Mouse (Mus musculus): ENCODE results near the gene Faah. TPM values are rescaled to one million over a fixed set of nuclear protein-coding genes. Genes with fewer than 3 reads are reported as not detected.
A peak's percentile ranks its signal among the peaks of the same experiment; 100 is the strongest.

The Faah gene
- polyA plus RNA-seq (2015; fragmentation: Nextera tagmentation; extraction: Ambion mirVana), result 26.3 and 26.7 TPM in 2 replicates

- H3K36me3 ChIP-seq (replicated peaks), result no peaks in the 10 kb centered on the region
- peak within 1 kb of the TSS; percentile 68 for H3K4me3 ChIP-seq
- H3K27me3 ChIP-seq (replicated peaks), result peaks cover 36% of the 10 kb centered on the region
- no peaks in the 10 kb centered on the region for H3K9me3 ChIP-seq
- ATAC-seq (replicated peaks), result peak; percentile 13
- peak within 1 kb of the TSS; percentile 79 for H3K27ac ChIP-seq
- H3K4me1 ChIP-seq, result peaks cover 4% of the 10 kb centered on the region; the same call in 1 of the 2 replicates
- H3K4me2 ChIP-seq, result peak within 1 kb of the TSS; percentile 92
- H3K9ac ChIP-seq, result peak within 1 kb of the TSS; percentile 79
- WGBS, result 9% methylated on average over 18 of the region's 18 CpGs
These were observed at the start of gene Faah for GRCm38 (mm10) chr4:116017902-116018746. TSS of gene Faah (minus strand) at chr4:116017926.

DNA sequence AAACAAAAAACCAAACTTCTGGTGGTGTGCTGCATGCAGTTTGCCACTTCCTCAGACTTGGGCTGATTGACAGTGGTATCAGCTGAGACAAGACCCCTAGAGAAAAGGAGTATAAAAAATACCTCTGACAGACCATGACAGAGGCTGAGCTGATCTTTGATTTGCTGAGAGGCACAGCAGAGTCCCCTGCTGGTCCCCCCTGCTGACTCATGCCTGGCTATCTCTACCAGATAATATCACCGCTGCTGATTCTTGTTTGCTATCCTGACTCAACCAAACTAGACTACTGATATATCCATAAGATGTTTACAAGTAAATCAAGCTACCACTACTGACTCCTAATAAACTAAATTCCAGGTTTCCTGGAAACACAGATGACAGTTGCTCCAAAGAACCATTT, 46.1 kb upstream of the Faah start:
- H3K9ac ChIP-seq, result no peak overlapping the region
- H3K4me2 ChIP-seq, result no peak overlapping the region
- H3K4me3 ChIP-seq, result no peak overlapping the region
- no peaks in the 10 kb centered on the region for H3K27me3 ChIP-seq (replicated peaks)
- H3K9me3 ChIP-seq, result no peaks in the 10 kb centered on the region
- H3K27ac ChIP-seq, result no peak overlapping the region
- H3K4me1 ChIP-seq, result no peaks in the 10 kb centered on the region
- 34% methylated on average over 1 of the region's 1 CpGs for WGBS
- no peak for ATAC-seq (replicated peaks)
- peaks cover 9% of the 10 kb centered on the region for H3K36me3 ChIP-seq (replicated peaks)

GRCm38 (mm10) chr4:116059012-116059726, 41.4 kb upstream of the Faah start:
- Histone ChIP-seq H3K9me3 (no peaks in the 10 kb centered on the region), H3K9ac (no peak overlapping the region), H3K4me2 (no peak overlapping the region), H3K36me3 (replicated peaks) (no peaks in the 10 kb centered on the region), H3K4me1 (peaks cover 4% of the 10 kb centered on the region; the same call in 1 of the 2 replicates), H3K27ac (no peak overlapping the region), H3K27me3 (replicated peaks) (no peaks in the 10 kb centered on the region), H3K4me3 (no peak overlapping the region)
- ATAC-seq (replicated peaks), result no peak
- WGBS, result 82% methylated on average over 5 of the region's 5 CpGs

DNA sequence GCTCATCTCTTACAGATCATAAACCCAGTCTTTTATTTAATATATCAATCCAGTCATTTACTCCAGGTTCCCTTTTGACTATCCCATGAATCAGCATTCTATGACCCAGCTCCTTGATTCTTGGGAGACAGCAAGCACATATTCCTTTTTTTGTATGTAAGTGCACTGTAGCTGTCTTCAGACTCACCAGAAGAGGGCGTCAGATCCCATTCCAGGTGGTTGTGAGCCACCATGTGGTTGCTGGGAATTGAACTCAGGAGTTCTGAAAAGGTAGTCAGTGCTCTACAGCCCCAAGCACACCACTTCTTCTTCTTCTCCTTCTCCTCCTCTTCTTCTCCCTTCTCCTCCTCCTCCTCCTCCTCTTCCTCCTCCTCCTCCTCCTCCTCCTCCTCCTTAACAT, 39.8 kb upstream of the Faah start:
- no peak for ATAC-seq (replicated peaks)

DNA sequence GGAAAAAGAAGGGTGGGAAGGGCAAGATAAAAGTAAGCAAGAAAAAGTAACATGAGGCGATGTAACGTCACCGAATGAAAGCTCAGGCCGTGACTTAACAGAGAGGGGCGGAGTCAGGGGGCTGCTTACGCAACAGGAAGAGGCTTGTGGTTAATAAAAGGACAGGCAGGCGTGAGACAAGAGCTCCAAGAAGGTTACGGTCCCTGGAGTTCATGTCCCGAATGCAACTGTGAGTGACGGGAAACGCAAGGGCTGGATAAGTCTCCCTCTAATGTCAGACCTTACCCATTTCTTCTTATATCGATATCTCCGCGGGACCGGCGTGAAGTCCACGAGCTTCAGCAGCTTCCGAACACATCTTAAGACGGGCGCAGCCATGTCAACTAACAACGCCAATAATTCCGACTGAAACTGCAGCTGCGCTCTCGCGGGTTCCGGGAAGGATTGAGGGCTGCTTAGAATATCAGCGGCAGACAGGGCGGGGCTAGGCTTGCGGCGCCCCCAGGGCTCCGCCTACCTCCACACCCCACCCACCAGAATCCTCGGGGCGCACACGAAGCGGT, 35.8 kb upstream of the Faah start, which contains the start of gene Nsun4:
Gene Nsun4 (minus strand): TSS at position 478 of the 563 bp plus-strand sequence.
- H3K9ac ChIP-seq, result peak within 1 kb of the TSS; percentile 54
- H3K4me3 ChIP-seq, result peak within 1 kb of the TSS; percentile 67
- H3K36me3 ChIP-seq (replicated peaks), result no peaks in the 10 kb centered on the region
- H3K27me3 ChIP-seq (replicated peaks), result no peaks in the 10 kb centered on the region
- peak within 1 kb of the TSS; percentile 65 for H3K4me2 ChIP-seq
- no peaks in the 10 kb centered on the region for H3K9me3 ChIP-seq
- peaks cover 17% of the 10 kb centered on the region; the same call in 1 of the 2 replicates for H3K4me1 ChIP-seq
- peak; percentile 95 for ATAC-seq (replicated peaks)
- under 1% methylated on average over 35 of the region's 35 CpGs for WGBS
- H3K27ac ChIP-seq, result peak within 1 kb of the TSS; percentile 85

More for the DNA sequence above, 39.8 kb upstream of the Faah start:
- no peaks in the 10 kb centered on the region for H3K27me3 ChIP-seq (replicated peaks)
- peaks cover 13% of the 10 kb centered on the region; the same call in 1 of the 2 replicates for H3K4me1 ChIP-seq
- WGBS, result 0% methylated on average over 1 of the region's 1 CpGs
- H3K4me3 ChIP-seq, result no peak overlapping the region
- H3K27ac ChIP-seq, result no peak overlapping the region
- H3K9ac ChIP-seq, result no peak overlapping the region
- no peak overlapping the region for H3K4me2 ChIP-seq
- H3K36me3 ChIP-seq (replicated peaks), result no peaks in the 10 kb centered on the region
- H3K9me3 ChIP-seq, result no peaks in the 10 kb centered on the region

DNA sequence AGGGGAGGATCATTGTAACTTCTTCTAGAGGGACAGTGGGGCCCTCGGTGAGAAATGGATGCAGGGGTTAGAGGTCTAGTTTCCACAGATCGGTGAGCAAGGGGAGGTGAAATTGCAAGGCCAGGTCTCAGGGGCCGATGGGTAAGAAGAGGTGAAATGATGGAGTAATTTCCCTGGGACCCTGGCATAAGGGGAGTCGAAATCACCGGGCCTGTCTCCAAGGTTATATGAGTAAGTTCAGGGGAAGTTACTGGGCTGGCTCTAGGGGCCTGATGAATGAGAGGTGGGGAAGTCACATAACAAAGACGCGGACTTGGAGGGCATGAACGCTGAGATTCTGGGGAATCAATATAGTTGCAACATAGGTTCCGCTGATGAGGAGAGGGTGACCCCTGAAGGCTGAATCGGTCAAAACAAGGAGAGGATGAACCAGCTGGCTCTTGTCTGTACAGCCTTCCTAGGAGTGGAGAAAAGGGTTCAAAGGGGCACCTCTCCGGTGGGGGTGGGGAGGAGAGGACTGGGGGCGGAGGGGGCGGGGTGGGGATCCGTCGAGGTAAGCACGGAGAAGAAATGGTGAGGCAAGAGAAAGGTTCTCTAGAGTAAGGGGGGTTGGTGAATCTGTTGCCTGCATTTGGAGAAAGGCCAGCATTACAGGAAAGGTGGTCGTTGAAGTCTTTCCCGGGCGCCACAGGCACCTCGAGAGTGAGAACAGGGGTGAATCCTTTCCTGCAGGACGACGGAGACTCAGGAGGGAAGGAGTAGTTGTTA, 35.0 kb upstream of the Faah start:
- H3K36me3 ChIP-seq (replicated peaks), result no peaks in the 10 kb centered on the region
- H3K4me2 ChIP-seq, result peak overlapping the region; percentile 65
- peak; percentile 58 for ATAC-seq (replicated peaks)
- peak overlapping the region; percentile 54 for H3K9ac ChIP-seq
- H3K4me3 ChIP-seq, result peak overlapping the region; percentile 67
- WGBS, result 10% methylated on average over 22 of the region's 22 CpGs
- H3K27ac ChIP-seq, result peak overlapping the region; percentile 85
- H3K9me3 ChIP-seq, result no peaks in the 10 kb centered on the region
- no peaks in the 10 kb centered on the region for H3K27me3 ChIP-seq (replicated peaks)
- peaks cover 17% of the 10 kb centered on the region; the same call in 1 of the 2 replicates for H3K4me1 ChIP-seq

DNA sequence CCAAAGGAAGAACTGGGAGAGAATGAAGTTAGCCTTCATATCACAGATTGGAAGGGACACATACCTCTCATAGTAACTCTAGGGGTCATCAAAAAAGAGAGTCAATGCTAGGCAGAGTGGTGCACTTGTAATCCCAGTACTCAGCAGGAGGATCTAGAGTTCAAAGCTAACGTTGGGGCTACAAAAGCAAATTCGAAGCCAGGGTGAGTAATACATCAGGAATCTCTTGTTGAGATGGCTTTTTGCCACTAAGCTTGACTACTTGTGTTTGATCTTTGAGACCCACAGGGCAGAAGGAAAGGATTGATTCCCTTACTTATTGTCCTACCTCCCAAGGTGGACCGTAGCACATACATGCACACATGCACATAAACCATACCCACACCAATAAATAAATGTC, 31.5 kb upstream of the Faah start:
- H3K27me3 ChIP-seq (replicated peaks), result no peaks in the 10 kb centered on the region
- H3K9me3 ChIP-seq, result no peaks in the 10 kb centered on the region
- no peak for ATAC-seq (replicated peaks)
- H3K27ac ChIP-seq, result no peak overlapping the region
- H3K4me1 ChIP-seq, result peaks cover 14% of the 10 kb centered on the region; the same call in 1 of the 2 replicates
- no peak overlapping the region for H3K9ac ChIP-seq
- H3K36me3 ChIP-seq (replicated peaks), result no peaks in the 10 kb centered on the region
- H3K4me3 ChIP-seq, result no peak overlapping the region
- no peak overlapping the region for H3K4me2 ChIP-seq
- whole genome bisulfite sequencing, result 86% methylated on average over 3 of the region's 3 CpGs

DNA sequence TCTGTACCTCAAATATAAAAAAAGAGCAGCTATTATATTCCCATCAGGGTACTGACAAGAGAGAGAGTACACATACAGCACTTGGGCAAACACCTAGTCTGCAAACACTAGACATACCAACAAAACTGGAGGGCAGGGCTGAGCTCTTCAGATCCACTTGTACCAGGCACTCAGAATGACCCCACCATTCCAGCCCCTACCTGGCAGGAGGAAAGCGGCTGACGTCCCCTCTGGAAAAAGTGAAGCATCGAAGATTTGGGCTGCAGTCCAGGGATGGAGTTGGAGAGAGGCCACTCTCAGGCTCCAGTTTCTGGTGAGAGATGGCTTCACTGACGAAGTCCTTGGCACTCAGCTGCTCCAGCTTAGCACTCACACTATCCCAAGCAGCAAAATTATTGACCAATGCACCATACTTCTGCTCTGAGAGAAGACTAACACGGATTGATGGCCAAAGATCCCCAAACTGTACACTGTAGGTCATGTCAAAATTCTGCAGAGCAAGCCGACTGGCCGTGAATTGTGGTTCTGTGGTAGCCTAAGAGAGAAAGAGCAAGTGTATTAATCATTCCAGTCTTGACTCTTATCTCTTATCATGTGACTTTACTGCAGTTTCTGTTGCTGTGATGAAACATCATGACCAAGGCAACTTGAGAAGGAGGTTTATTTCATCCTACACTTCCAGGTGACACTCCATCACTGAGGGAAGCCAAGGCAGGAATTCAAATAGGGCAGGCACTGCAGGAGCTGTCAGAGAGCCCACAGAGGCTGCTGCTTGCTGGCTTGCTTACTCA, 30.6 kb upstream of the Faah start:
- Histone ChIP-seq H3K4me1 (peaks cover 11% of the 10 kb centered on the region; the same call in 1 of the 2 replicates), H3K9me3 (no peaks in the 10 kb centered on the region), H3K27ac (no peak overlapping the region), H3K27me3 (replicated peaks) (no peaks in the 10 kb centered on the region), H3K9ac (no peak overlapping the region), H3K4me3 (no peak overlapping the region), H3K4me2 (no peak overlapping the region), H3K36me3 (replicated peaks) (no peaks in the 10 kb centered on the region)
- no peak for ATAC-seq (replicated peaks)
- 81% methylated on average over 7 of the region's 7 CpGs for WGBS

GRCm38 (mm10) chr4:116047681-116048080, 30.0 kb upstream of the Faah start:
- Histone ChIP-seq H3K36me3 (replicated peaks) (no peaks in the 10 kb centered on the region), H3K9ac (no peak overlapping the region), H3K27ac (no peak overlapping the region), H3K9me3 (no peaks in the 10 kb centered on the region), H3K27me3 (replicated peaks) (no peaks in the 10 kb centered on the region), H3K4me2 (no peak overlapping the region), H3K4me1 (peaks cover 5% of the 10 kb centered on the region; the same call in 1 of the 2 replicates), H3K4me3 (no peak overlapping the region)
- ATAC-seq (replicated peaks), result no peak
- 91% methylated on average over 1 of the region's 1 CpGs for WGBS

DNA sequence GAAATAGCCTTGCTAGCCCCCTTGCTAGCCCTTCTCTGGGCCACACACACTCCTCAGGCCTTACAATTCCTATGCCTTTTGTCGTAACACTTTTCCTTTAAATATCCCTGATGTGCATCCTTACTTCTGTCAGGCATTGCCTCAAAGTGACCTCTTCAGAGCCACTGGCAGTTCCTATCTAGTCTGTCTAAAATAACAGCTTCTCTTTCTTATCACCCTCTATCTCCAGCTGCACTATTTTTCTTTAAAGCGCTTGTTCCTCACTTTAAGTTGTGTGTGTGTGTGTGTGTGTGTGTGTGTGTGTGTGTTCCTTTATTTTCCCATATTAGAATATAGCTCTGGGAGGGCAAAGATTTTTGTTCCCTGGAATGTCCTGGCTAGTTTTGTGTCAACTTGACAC, 28.9 kb upstream of the Faah start:
- no peaks in the 10 kb centered on the region for H3K36me3 ChIP-seq (replicated peaks)
- no peak for ATAC-seq (replicated peaks)
- WGBS, result 91% methylated on average over 2 of the region's 2 CpGs
- no peaks in the 10 kb centered on the region for H3K27me3 ChIP-seq (replicated peaks)
- no peak overlapping the region for H3K9ac ChIP-seq
- no peaks in the 10 kb centered on the region for H3K4me1 ChIP-seq
- H3K4me3 ChIP-seq, result no peak overlapping the region
- H3K9me3 ChIP-seq, result no peaks in the 10 kb centered on the region
- no peak overlapping the region for H3K4me2 ChIP-seq
- H3K27ac ChIP-seq, result no peak overlapping the region

- H3K4me2 ChIP-seq, result no peak overlapping the region
- H3K27ac ChIP-seq, result no peak overlapping the region
- 83% methylated on average over 3 of the region's 3 CpGs for WGBS
- H3K27me3 ChIP-seq (replicated peaks), result no peaks in the 10 kb centered on the region
- 0 out of 2 replicates have a peak, but pooled peaks cover 2% of the 10 kb centered on the region for H3K36me3 ChIP-seq (replicated peaks)
- no peak overlapping the region for H3K9ac ChIP-seq
- H3K9me3 ChIP-seq, result no peaks in the 10 kb centered on the region
- no peak for ATAC-seq (replicated peaks)
- no peaks in the 10 kb centered on the region for H3K4me1 ChIP-seq
- no peak overlapping the region for H3K4me3 ChIP-seq
These were observed 24.5 kb upstream of the Faah start for GRCm38 (mm10) chr4:116042186-116042585.
